19 mouse cellular contexts compared by ENCODE assay signal in the genomic region with DNA sequence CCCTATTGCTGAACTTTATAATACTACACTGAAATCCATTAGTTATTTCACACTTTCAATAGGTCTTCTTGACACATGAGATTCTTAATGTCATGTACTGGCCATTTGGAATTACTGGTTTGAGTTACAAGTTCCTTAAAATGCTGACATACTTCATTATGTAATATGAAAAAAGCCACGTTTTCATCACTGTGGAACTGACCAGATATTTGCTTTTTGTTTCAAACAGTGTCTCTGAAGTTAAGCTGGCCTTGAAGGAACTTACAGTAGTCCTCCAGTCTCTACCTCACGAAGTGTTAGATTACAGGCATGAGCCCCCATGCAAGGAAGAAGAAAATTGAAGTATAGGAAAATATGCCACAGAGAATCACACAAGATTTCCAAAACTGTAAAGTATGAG. TPM values are rescaled to one million over a fixed set of nuclear protein-coding genes. Genes with fewer than 3 reads are reported as not detected.
A peak's percentile ranks its signal among the peaks of the same experiment; 100 is the strongest.
DNase-seq lines count a peak whose midpoint lies in the region; ATAC-seq and TF ChIP-seq lines count a peak whose summit lies in the region.
"Had no signal": no experiment of that assay in that cellular context is flagged by ENCODE, and none has a peak within 500 bp of the region (broad histone marks: within the 10 kb centered on the region; RNA-seq: fewer than 3 reads in every experiment).

No protein-coding gene starts in this region.

- peak; percentile 11 for DNase-seq in Muller cell, postnatal 12 days (ENCODE audit: inconsistent ontology term)
- no peak for DNase-seq in hindbrain, postnatal 0 days (ENCODE audit: low spot score)
- DNase-seq in lung, postnatal 0 days (ENCODE audit: low spot score): no peak
- DNase-seq: cerebellum, adult 18-20 months; cerebellum, postnatal 25 days; kidney, adult 11 months; midbrain, embryonic 14.5 days; thymus, adult 2 months had no signal

- H3K36me3 ChIP-seq in liver, embryonic 15.5 days (replicated peaks): no peaks in the 10 kb centered on the region
- no peaks in the 10 kb centered on the region for H3K36me3 ChIP-seq in heart, embryonic 12.5 days
- no peaks in the 10 kb centered on the region for H3K36me3 ChIP-seq in hindbrain, postnatal 0 days (ENCODE audit: insufficient read depth, low read length)
- H3K36me3 ChIP-seq in lung, postnatal 0 days (ENCODE audit: insufficient read depth, low read length): no peaks in the 10 kb centered on the region

- H3K9me3 ChIP-seq in liver, embryonic 15.5 days (replicated peaks): no peaks in the 10 kb centered on the region
- H3K9me3 ChIP-seq in heart, embryonic 12.5 days (replicated peaks): no peaks in the 10 kb centered on the region
- no peaks in the 10 kb centered on the region for H3K9me3 ChIP-seq in hindbrain, postnatal 0 days (ENCODE audit: low read length)
- no peaks in the 10 kb centered on the region for H3K9me3 ChIP-seq in lung, postnatal 0 days (ENCODE audit: low read length)
- H3K9me3 ChIP-seq: embryonic facial prominence, embryonic 13.5 days had no signal

- peak overlapping the region; percentile 42; the same call in 1 of the 2 replicates for H3K27ac ChIP-seq in brown adipose tissue, adult 24 weeks (replicated peaks; ENCODE audit: low read depth, low read length)
- H3K27ac ChIP-seq in liver, embryonic 15.5 days (replicated peaks): peak overlapping the region; percentile 84
- H3K27ac ChIP-seq in heart, embryonic 12.5 days (ENCODE audit: poor library complexity, severe bottlenecking): no peak overlapping the region
- no peak overlapping the region for H3K27ac ChIP-seq in hindbrain, postnatal 0 days
- H3K27ac ChIP-seq in lung, postnatal 0 days (ENCODE audit: low read length): no peak overlapping the region
- H3K27ac ChIP-seq: embryonic facial prominence, embryonic 13.5 days; forebrain, embryonic 13.5 days; hindbrain, embryonic 12.5 days; kidney, postnatal 0 days; left cerebral cortex, adult 2 months; stomach, postnatal 0 days had no signal

- no peaks in the 10 kb centered on the region for H3K27me3 ChIP-seq in liver, embryonic 15.5 days
- H3K27me3 ChIP-seq in heart, embryonic 12.5 days (replicated peaks): no peaks in the 10 kb centered on the region
- H3K27me3 ChIP-seq in hindbrain, postnatal 0 days (ENCODE audit: insufficient read depth, low read length): no peaks in the 10 kb centered on the region
- H3K27me3 ChIP-seq in lung, postnatal 0 days (replicated peaks; ENCODE audit: insufficient read depth, low read length): no peaks in the 10 kb centered on the region
- H3K27me3 ChIP-seq: embryonic facial prominence, embryonic 13.5 days; forebrain, embryonic 13.5 days; hindbrain, embryonic 12.5 days had no signal

- WGBS in liver, embryonic 15.5 days (ENCODE audit: insufficient replicate concordance): 67% methylated on average over 2 of the region's 2 CpGs
- WGBS in heart, embryonic 12.5 days: 80% methylated on average over 2 of the region's 2 CpGs
- WGBS in hindbrain, postnatal 0 days: 84% methylated on average over 2 of the region's 2 CpGs
- 57% methylated on average over 2 of the region's 2 CpGs for WGBS in lung, postnatal 0 days

- no peak overlapping the region for H3K9ac ChIP-seq in liver, embryonic 15.5 days
- no peak overlapping the region for H3K9ac ChIP-seq in heart, embryonic 12.5 days
- H3K9ac ChIP-seq in hindbrain, postnatal 0 days (replicated peaks; ENCODE audit: low read length): no peak overlapping the region
- H3K9ac ChIP-seq in lung, postnatal 0 days (replicated peaks; ENCODE audit: low read depth): no peak overlapping the region
- H3K9ac ChIP-seq: embryonic facial prominence, embryonic 13.5 days; forebrain, embryonic 13.5 days; hindbrain, embryonic 12.5 days had no signal

- no peak for TF ChIP-seq EP300 in lung, postnatal 0 days (IDR thresholded peaks at IDR 0.05)

- no peak overlapping the region for H3K4me3 ChIP-seq in brown adipose tissue, adult 24 weeks (ENCODE audit: insufficient read depth, low read depth, low read length)
- no peak overlapping the region for H3K4me3 ChIP-seq in liver, embryonic 15.5 days (replicated peaks)
- H3K4me3 ChIP-seq in heart, embryonic 12.5 days: no peak overlapping the region
- H3K4me3 ChIP-seq in hindbrain, postnatal 0 days (ENCODE audit: low read length): no peak overlapping the region
- H3K4me3 ChIP-seq in lung, postnatal 0 days (ENCODE audit: low read depth, low read length): no peak overlapping the region
- H3K4me3 ChIP-seq: embryonic facial prominence, embryonic 13.5 days; erythroblast, embryonic 14.5 days; forebrain, embryonic 13.5 days; hindbrain, embryonic 12.5 days; left cerebral cortex, adult 2 months had no signal

- ATAC-seq in liver, embryonic 15.5 days (ENCODE audit: insufficient read depth): no peak
- ATAC-seq in megakaryocyte progenitor cell, adult 5-6 weeks (replicated peaks; ENCODE audit: poor library complexity): 0 out of 2 replicates have a peak, but pooled peaks have one; percentile 12
- no peak for ATAC-seq in heart, embryonic 12.5 days (ENCODE audit: insufficient number of reproducible peaks, low FRiP score)
- no peak for ATAC-seq in hindbrain, postnatal 0 days
- no peak for ATAC-seq in lung, postnatal 0 days
- ATAC-seq: forebrain, embryonic 13.5 days had no signal

- no peak for TF ChIP-seq CTCF in hindbrain, postnatal 0 days (IDR thresholded peaks at IDR 0.05; ENCODE audit: low read depth)
- TF ChIP-seq CTCF in lung, postnatal 0 days (IDR thresholded peaks at IDR 0.05): no peak

- H3K4me2 ChIP-seq in liver, embryonic 15.5 days: no peak overlapping the region
- no peak overlapping the region for H3K4me2 ChIP-seq in heart, embryonic 12.5 days
- H3K4me2 ChIP-seq in hindbrain, postnatal 0 days (ENCODE audit: low read depth, low read length): no peak overlapping the region
- no peak overlapping the region for H3K4me2 ChIP-seq in lung, postnatal 0 days (replicated peaks; ENCODE audit: low read depth, low read length)
- H3K4me2 ChIP-seq: embryonic facial prominence, embryonic 13.5 days; forebrain, embryonic 13.5 days; hindbrain, embryonic 12.5 days had no signal

- peaks cover 8% of the 10 kb centered on the region for H3K4me1 ChIP-seq in brown adipose tissue, adult 24 weeks (ENCODE audit: control insufficient read depth, insufficient read depth, insufficient read length, low read length)
- peaks cover 75% of the 10 kb centered on the region for H3K4me1 ChIP-seq in liver, embryonic 15.5 days (replicated peaks)
- peaks cover 9% of the 10 kb centered on the region; the same call in 1 of the 2 replicates for H3K4me1 ChIP-seq in heart, embryonic 12.5 days (replicated peaks)
- H3K4me1 ChIP-seq in hindbrain, postnatal 0 days (ENCODE audit: insufficient read depth, low read length): no peaks in the 10 kb centered on the region
- peaks cover 6% of the 10 kb centered on the region; the same call in 1 of the 2 replicates for H3K4me1 ChIP-seq in lung, postnatal 0 days (ENCODE audit: insufficient read depth, low read depth, low read length)
- H3K4me1 ChIP-seq: embryonic facial prominence, embryonic 13.5 days; forebrain, embryonic 13.5 days; hindbrain, embryonic 12.5 days had no signal

RNA-seq across cellular contexts. Expression of a gene that starts 27.2 kb away (rescaled TPM):
- polyA plus RNA-seq in brown adipose tissue, adult 24 weeks (2012; ENCODE audit: insufficient read depth, insufficient read length, missing spikeins): 102 and 108 TPM in 2 replicates
- polyA plus RNA-seq in liver, embryonic 15.5 days (2015; fragmentation: Nextera tagmentation; extraction: Ambion mirVana): 45.3 and 45.7 TPM in 2 replicates
- total RNA-seq in megakaryocyte progenitor cell, adult 5-6 weeks (2015): 93.9 and 100 TPM in 2 replicates
- total RNA-seq in megakaryocyte progenitor cell, adult 5-6 weeks (2017): 89.1 and 113 TPM in 2 replicates
- 94.8 and 96.3 TPM in 2 replicates for polyA plus RNA-seq in heart, embryonic 12.5 days (2016; fragmentation: Nextera tagmentation; extraction: Ambion mirVana)
- total RNA-seq in hindbrain, postnatal 0 days (2014; rRNA removed): 202 and 220 TPM in 2 replicates
- polyA plus RNA-seq in hindbrain, postnatal 0 days (2015; fragmentation: Nextera tagmentation; extraction: Ambion mirVana): 133 and 140 TPM in 2 replicates
- 58.4 and 65.4 TPM in 2 replicates for polyA plus RNA-seq in lung, postnatal 0 days (2015; fragmentation: Nextera tagmentation; extraction: Ambion mirVana)

Comparison
In these comparisons a context has a peak if more than half of its experiments do, and no peak if none do; other contexts are left out.
1. H3K27ac ChIP-seq: peak in brown adipose tissue, adult 24 weeks (single experiment) and liver, embryonic 15.5 days (single experiment); none in heart, embryonic 12.5 days (single experiment), hindbrain, postnatal 0 days (single experiment) and lung, postnatal 0 days (single experiment).